Mouse (Mus musculus) heart, postnatal 36 days (tissue): ENCODE measurements around the gene Cyb5r2. TPM values are rescaled to one million over a fixed set of nuclear protein-coding genes. Genes with fewer than 3 reads are reported as not detected.

Source experiments
- DNase-seq, 2 experiments: peaks; one replicate each; pipeline ENCODE4 v3.0.0; 2021 to 2022
- intact Hi-C: fragments of 180-260 bp; cut with DNase I; formaldehyde crosslinking; loops from one replicate; pipeline ENCODE4 v1.15.1; 2025
- total RNA-seq, 2 experiments: library from RNA; stranded (reverse); gene quantifications; 2 replicates each; pipeline ENCODE4 v1.2.3; 2021

Cyb5r2 gene
- total RNA-seq, result not detected

DNA sequence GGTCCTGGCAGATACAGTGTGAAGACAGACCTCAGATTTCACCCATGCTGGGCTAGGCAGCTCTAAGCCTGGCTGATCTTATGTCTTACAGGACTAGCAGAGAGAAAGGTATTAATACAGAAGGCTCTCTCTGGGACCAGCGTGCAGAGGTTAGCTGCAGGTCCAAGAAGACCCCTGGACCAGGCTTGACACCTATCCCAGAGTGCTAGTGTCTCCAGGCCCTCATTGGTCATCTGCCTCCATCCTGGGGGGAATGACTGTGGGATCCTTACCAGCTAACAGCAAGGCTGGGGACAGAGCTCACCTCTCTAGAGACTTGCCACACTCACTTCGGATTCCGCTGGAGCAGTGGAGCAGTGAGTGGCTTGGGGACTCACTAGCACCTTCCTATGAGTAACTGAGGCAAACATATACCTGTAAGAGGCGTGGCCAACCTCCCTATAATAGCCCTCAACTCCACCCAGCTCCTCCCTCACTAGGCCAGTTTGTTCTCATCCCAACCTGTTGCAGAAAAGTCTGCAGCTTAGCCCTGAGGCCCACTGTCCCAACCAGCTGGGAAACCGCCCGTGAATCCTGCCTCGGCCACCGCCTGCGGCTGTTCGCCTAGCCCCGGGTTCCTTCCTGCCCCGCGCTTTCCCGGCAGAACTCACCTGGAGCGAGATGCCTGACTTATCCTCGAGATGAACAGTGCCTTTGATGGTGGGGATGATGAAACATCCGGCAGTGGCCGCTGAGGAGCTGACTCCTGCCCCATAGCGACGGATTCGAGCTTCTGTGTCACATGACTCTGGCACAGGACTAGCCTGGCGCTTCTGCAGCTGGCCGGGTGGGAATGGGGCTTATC lies at the start of gene Cyb5r2:
Cyb5r2 (minus strand) TSS at position 725 of the 844 bp plus-strand sequence.
- intact Hi-C loops, result no loop called here
- DNase-seq, result peak; percentile 19 to 22

DNA sequence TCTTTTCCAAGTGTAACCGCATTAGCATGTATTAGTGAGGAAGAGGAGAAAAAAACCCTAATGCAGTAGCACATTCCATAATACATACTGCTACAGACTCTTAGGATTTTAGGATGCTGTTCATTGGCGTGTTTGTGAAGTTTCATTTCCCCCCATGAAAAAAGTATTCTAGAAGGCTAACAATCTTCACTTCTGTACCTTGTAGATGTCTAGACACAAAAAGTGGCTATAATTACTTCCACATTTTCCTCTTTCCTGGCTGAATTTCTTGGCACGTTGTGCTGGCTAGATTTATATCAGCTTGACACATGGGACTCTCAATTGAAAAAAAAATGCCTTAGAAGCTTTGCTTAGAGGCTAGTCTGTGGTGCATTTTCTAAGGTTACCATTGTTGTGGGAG lies 44.3 kb upstream of the Cyb5r2 start:
- DNase-seq, result no peak
- intact Hi-C loops, result no loop called here

GRCm38 (mm10) chr7:107801108-107801507 lies 43.3 kb upstream of the Cyb5r2 start, which contains the start of gene Ovch2:
Gene Ovch2 (minus strand): TSS chr7:107801208.
- DNase-seq, result no peak
- intact Hi-C loops, result no loop called here

DNA sequence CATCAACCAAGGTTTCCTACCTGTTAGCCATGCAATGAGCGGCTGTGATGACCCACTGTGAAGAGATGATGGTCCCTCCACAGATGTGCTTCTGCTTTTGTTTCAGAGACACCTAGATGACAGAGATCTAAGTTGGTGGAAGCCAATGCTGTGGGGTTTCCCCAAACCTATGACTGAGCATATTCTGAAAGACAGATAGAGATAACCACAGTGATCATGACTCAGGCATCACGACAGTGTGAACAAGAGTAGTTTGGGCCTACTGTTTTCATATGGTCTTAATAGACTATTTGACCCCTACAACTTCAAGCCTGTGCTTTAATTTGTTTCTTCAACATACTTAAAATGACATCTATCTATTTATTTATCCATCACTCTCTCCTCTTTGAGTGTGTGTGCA lies 38.7 kb upstream of the Cyb5r2 start:
- DNase-seq, result no peak
- intact Hi-C loops, result no loop called here

GRCm38 (mm10) chr7:107787977-107788620 lies 30.3 kb upstream of the Cyb5r2 start:
- no peak for DNase-seq
- intact Hi-C loops, result loop anchor here (2.0 to 5.0 kb wide), 2 partner anchors 127 to 571 kb away; no protein-coding TSS in a partner anchor

- DNase-seq, result no peak
- intact Hi-C loops, result loop anchor here (2.0 to 5.0 kb wide), 2 partner anchors 32 to 119 kb away; no protein-coding TSS in a partner anchor
Observed at GRCm38 (mm10) chr7:107779611-107780010, 21.8 kb upstream of the Cyb5r2 start.

DNA sequence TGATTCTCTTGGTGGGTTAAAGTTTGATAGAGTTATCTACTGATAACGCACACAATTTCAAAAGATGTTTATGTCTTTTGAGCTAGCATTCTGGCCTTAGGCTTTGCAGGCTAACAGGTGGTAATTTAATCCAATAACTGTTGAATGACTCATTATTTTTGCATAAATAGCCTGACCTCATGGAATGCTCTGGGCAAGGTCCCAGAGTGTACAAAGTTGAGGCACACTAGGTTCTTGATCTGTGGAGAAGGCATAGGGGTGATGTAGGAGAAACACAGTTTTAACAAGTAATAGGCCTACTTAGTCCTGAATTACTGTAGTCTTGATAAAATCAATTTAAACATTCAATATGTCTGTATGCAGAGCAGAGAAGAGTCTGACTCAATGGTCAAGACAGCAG lies 20.4 kb upstream of the Cyb5r2 start:
- no peak for DNase-seq
- intact Hi-C loops, result no loop called here

- intact Hi-C loops, result no loop called here
- DNase-seq, result no peak
Observed at GRCm38 (mm10) chr7:107770812-107771211, 13.0 kb upstream of the Cyb5r2 start.

- no peak for DNase-seq
- intact Hi-C loops, result no loop called here
Observed at GRCm38 (mm10) chr7:107756748-107757147, 1.1 kb downstream of the Cyb5r2 start.

DNA sequence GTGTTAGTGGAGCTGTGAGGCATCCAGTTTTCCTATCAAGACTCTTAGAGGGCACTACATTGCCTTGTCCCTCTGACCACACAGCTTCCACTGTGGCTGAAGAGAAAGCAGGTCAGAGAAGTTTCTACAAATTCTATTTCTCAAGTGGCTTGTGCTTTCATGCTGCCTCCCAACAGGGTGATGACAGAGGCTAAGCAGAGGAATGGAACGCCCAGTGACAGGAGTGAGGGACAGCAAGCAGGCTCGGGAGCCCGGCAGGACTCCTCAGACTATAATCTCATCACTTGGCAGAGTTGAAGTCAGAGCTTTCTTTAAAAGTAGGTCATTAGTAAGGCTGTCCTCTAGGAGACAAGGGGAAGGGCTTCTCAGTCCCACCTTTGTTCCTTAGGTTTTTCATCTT lies 1.9 kb downstream of the Cyb5r2 start:
- DNase-seq, result no peak
- intact Hi-C loops, result no loop called here

GRCm38 (mm10) chr7:107752031-107752520 lies 5.8 kb downstream of the Cyb5r2 start:
- intact Hi-C loops, result no loop called here

DNA sequence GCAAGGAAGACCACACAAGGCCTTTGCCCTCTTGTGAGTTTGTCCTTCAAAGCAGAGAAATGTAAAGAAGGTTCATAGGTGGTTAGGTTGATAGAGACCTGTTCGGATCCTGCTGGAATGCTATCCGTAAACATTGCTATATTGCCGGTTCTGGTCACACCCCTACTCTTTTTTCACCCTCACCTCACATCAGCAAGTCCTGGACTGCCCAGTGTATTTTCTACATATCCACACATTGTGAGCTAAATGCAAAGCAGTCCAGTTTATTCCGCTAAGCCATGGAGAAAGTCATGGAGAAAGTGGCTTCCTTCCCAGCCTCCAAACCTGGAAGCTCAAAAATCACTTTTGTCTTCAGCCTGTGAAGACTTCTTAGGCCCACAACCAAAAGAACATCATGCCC lies 8.1 kb downstream of the Cyb5r2 start:
- DNase-seq, result no peak
- intact Hi-C loops, result loop anchor here (2.0 to 5.0 kb wide), 2 partner anchors 33 to 89 kb away; no protein-coding TSS in a partner anchor

More at GRCm38 (mm10) chr7:107752031-107752520, 5.8 kb downstream of the Cyb5r2 start:
- no peak for DNase-seq

GRCm38 (mm10) chr7:107749270-107749669 lies 8.6 kb downstream of the Cyb5r2 start:
- intact Hi-C loops, result loop anchor here (2.0 to 5.0 kb wide), 2 partner anchors 33 to 88 kb away; no protein-coding TSS in a partner anchor
- DNase-seq, result peak in 1 of 2 experiments; percentile 16

DNA sequence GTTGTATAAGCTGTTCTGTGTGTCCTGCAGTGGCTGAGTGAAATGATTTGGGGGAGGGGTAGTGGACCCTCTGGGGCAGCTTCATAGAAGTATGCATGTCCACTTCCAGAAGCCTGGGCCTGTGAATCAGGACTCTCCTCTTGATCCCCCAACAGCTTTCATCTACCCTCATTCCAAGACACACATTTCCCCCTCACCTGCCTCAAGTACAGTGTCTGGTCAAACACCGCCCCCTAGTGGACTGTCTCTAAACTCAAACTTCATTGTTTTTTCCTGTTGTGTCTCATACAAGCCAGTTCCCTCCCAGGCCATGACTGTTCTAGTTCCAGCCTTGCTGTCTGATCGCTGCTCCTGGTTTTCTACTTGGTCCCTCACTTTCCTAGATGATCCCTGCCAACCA lies 9.9 kb downstream of the Cyb5r2 start:
- intact Hi-C loops, result loop anchor here (2.0 to 5.0 kb wide), 2 partner anchors 34 to 87 kb away; no protein-coding TSS in a partner anchor

GRCm38 (mm10) chr7:107747476-107747875 lies 10.4 kb downstream of the Cyb5r2 start:
- no peak for DNase-seq
- intact Hi-C loops, result loop anchor here (5.0 kb wide), 1 partner anchor 35 kb away; no protein-coding TSS in a partner anchor

More for the DNA sequence above, 9.9 kb downstream of the Cyb5r2 start:
- DNase-seq, result peak; percentile 51 to 65

- DNase-seq, result no peak
- intact Hi-C loops, result loop anchor here (5.0 kb wide), 1 partner anchor 36 kb away; no protein-coding TSS in a partner anchor
Observed at GRCm38 (mm10) chr7:107746036-107746435, 11.8 kb downstream of the Cyb5r2 start.

- DNase-seq, result no peak
- intact Hi-C loops, result loop anchor here (5.0 kb wide), 1 partner anchor 37 kb away; no protein-coding TSS in a partner anchor
Observed at GRCm38 (mm10) chr7:107745111-107745510, 12.7 kb downstream of the Cyb5r2 start.

GRCm38 (mm10) chr7:107744454-107744853 lies 13.4 kb downstream of the Cyb5r2 start:
- intact Hi-C loops, result no loop called here

GRCm38 (mm10) chr7:107742963-107743465 lies 14.8 kb downstream of the Cyb5r2 start:
- DNase-seq, result no peak
- intact Hi-C loops, result no loop called here

More at GRCm38 (mm10) chr7:107744454-107744853, 13.4 kb downstream of the Cyb5r2 start:
- no peak for DNase-seq

DNA sequence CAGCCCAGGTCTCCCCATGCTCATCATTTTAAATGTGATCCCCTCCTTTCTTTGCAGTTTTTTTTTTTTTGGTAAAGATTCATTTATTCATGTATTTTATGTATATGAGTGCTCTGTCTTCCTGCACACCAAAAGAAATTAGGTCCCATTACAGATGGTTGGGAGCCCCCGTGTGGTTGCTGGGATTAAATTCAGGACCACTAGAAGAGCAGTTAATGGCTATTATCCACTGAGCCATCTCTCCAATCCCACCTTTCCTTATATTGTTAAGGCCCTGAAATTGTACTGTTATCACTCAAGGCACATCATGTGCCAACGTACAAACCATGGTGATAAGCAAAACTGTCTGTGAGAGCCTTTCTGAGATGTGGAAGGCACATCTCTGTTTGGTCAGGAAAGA lies 19.1 kb downstream of the Cyb5r2 start:
- intact Hi-C loops, result no loop called here
- no peak for DNase-seq

DNA sequence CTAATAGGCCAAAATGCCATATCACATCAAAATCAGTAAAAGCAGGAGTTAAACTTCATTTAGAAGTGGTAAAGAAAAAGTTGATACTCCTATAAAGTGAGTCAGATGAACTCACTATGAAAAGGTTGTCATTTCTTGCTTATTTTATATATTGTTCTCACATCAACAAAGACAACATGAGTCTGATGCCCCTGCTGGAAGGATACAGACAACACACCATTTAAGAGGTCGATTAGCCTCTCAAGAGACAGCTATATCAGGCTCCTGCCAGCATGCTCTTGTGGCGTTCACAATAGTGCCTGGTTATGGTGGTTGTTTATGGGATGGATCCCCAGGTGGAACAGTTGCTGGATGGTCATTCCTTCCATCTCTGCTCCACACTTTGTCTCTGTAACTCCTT lies 24.7 kb downstream of the Cyb5r2 start:
- intact Hi-C loops, result no loop called here
- no peak for DNase-seq
